Mouse (Mus musculus) neutrophil, adult 59 days (primary cell): Measurements from ENCODE around the gene Eps8l1. TPM values are rescaled to one million over a fixed set of nuclear protein-coding genes. Genes with fewer than 3 reads are reported as not detected.

Source experiments
- total RNA-seq, 2 experiments: library from RNA; stranded (reverse); gene quantifications; 1 replicate in 1 of 2; 2 replicates in 1 of 2; pipeline ENCODE4 v1.2.4; 2023

Gene Eps8l1
- total RNA-seq = 1 to 10 TPM; 6.2 to 9.9 TPM

GRCm38 (mm10) chr7:4460576-4461434 is at the start of gene Eps8l1:
Eps8l1 (plus strand) TSS chr7:4460674.

DNA sequence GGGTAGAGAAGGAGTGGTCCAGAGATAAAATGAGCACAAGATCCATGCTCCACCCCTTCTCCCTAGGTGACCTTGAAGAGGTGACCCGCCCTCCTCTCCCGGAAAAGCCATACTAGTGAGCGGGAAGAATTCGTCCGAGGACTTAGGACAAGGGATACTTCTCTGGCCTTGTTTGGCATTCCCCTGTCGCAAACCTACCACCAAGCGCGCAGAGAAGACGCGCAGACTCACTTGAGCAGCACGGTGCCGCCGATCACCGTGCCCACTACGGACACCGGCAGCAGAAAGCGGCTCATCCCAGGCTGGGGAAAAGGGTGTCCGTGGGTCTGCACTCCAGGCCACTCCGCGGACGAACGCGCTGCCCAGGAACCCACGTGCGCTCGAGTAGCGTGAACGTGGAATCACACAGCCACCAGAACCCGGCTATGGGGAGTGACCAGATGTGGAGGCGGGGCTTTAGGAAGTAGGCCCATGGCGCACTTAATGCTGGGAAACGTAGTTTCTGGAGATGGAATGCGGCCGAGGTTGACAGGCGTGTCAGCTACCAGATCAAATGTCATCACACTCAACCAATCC is 15.2 kb upstream of the Eps8l1 start, which contains the start of gene Rdh13:
Gene Rdh13 (minus strand): TSS at position 434 of the 576 bp plus-strand sequence.

GRCm38 (mm10) chr7:4501558-4502397 is 41.3 kb downstream of the Eps8l1 start, which contains the start of gene Ppp1r12c:
Ppp1r12c (minus strand) TSS chr7:4501680.

DNA sequence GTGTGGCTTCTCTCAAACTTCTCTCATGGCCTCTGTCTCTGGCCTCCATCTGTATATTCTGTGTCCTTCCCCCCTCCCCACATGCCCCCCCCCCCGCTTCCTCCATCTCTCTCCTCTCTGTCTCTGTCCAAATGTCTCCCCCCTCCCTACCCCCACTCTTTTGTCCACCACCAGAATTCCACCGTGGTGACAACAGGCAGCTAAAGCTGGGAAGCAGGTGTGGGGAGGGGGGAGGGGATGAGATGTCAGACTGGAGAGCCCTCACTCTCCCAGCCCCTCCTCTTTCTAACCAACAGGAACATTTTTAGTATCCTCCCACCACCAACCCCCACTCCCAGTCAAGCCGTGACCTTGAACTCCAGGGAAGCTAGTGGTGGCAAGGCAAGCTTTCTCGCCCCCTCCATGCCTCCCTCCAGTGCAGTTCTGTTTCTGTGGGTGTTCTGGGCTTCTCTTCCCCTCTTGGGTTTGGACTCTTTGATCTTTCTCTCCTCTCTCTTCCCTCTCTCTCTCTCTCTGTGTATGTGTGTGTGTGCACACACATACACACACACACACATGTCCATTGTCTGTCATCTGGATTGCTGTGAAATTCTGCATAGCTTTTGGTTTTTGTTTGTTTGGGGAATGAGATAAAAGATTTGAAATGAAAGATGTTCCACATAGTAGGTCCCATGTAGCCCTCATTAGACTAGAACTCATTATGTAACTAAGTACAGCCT is 56.0 kb downstream of the Eps8l1 start, which contains the start of gene Tnnt1:
Gene Tnnt1 (minus strand): TSS at position 51 of the 719 bp plus-strand sequence.

GRCm38 (mm10) chr7:4524212-4524922 is 63.9 kb downstream of the Eps8l1 start, which contains the start of gene Tnni3:
Tnni3 (minus strand) TSS chr7:4524229.

Other genes starting within 250 kb of the Eps8l1 start
- under 1 TPM; 0.24 to 0.33 TPM for gene Lilra5, start 222.9 kb upstream of the Eps8l1 start, total RNA-seq
- gene Ncr1, start 123.0 kb upstream of the Eps8l1 start, total RNA-seq = under 1 TPM in 1 of 2 experiments, not detected in 1; 0.38 TPM
- gene Gp6, start 62.9 kb upstream of the Eps8l1 start, total RNA-seq = under 1 TPM; 0.07 to 0.11 TPM
- gene Rdh13, start 15.0 kb upstream of the Eps8l1 start, total RNA-seq = 1 to 10 TPM; 3.5 to 4.5 TPM
- 100 to 1,000 TPM; 226 to 229 TPM for gene Ppp1r12c, start 41.0 kb downstream of the Eps8l1 start, total RNA-seq
- 10 to 100 TPM in 1 of 2 experiments, 1 to 10 TPM in 1; 6.1 to 12.0 TPM for gene Tnnt1, start 55.7 kb downstream of the Eps8l1 start, total RNA-seq
- 1 to 10 TPM; 1.1 to 1.2 TPM for gene Tnni3, start 63.6 kb downstream of the Eps8l1 start, total RNA-seq
- gene Dnaaf3, start 71.8 kb downstream of the Eps8l1 start, total RNA-seq = under 1 TPM; 0.31 to 0.71 TPM
- not detected for gene Syt5, start 86.9 kb downstream of the Eps8l1 start, total RNA-seq
- not detected for gene Ptprh, start 143.4 kb downstream of the Eps8l1 start, total RNA-seq
- 10 to 100 TPM; 17.4 to 23.2 TPM for gene Tmem86b, start 170.7 kb downstream of the Eps8l1 start, total RNA-seq
- gene Ppp6r1, start 198.3 kb downstream of the Eps8l1 start, total RNA-seq = 100 to 1,000 TPM; 146 to 160 TPM
- gene Hspbp1, start 224.4 kb downstream of the Eps8l1 start, total RNA-seq = 10 to 100 TPM; 15.2 to 16.2 TPM
- gene Brsk1, start 229.9 kb downstream of the Eps8l1 start, total RNA-seq = not detected